Mouse (Mus musculus): ENCODE data around the gene Rbm4b. TPM values are rescaled to one million over a fixed set of nuclear protein-coding genes. Genes with fewer than 3 reads are reported as not detected.
"Not testable (repeated sequence)": the region's sequence is repeated elsewhere in the genome, so short reads cannot be mapped to it uniquely, and the experiment has no call there.

Rbm4b gene
- polyA plus RNA-seq, 1 experiment = 10.5 TPM

DNA sequence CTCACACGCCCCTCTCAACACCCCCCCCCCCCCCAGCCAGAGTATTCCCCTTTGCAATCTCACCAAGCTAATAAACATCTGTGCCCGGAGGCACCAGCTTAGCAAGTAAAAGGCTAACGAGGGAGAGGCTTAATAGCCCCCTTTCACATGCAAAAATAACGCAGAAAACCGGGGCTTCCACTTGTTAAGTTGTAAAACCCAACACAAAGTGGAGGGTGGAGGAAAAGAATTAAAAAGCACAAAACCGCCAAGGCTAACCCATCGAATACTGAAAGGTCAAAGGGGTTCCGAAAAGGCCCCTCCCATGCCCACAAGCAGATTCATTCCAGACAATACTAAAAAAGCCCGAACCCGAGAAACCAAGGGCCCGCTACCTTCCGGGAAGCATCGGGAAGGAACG lies 54.0 kb downstream of the Rbm4b start:
- DNase-seq (ENCODE audit: low spot score) = no peak

DNA sequence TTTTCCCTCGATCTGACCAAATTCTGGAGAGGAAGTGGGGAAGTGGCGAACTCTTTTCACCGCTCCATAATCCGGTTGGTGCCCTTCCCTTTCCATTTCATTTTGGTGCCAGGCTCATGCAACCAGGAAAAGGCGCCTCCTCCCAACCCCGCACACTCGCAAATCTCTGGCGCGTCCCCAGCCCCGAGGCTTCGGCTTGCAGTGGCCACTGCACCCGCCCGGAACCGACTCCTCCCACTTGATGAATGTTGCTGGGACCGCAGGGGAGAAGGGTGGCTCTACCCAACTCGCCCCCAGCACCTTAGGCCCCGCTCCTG lies 54.4 kb downstream of the Rbm4b start:
- DNase-seq (ENCODE audit: low spot score) = no peak

DNA sequence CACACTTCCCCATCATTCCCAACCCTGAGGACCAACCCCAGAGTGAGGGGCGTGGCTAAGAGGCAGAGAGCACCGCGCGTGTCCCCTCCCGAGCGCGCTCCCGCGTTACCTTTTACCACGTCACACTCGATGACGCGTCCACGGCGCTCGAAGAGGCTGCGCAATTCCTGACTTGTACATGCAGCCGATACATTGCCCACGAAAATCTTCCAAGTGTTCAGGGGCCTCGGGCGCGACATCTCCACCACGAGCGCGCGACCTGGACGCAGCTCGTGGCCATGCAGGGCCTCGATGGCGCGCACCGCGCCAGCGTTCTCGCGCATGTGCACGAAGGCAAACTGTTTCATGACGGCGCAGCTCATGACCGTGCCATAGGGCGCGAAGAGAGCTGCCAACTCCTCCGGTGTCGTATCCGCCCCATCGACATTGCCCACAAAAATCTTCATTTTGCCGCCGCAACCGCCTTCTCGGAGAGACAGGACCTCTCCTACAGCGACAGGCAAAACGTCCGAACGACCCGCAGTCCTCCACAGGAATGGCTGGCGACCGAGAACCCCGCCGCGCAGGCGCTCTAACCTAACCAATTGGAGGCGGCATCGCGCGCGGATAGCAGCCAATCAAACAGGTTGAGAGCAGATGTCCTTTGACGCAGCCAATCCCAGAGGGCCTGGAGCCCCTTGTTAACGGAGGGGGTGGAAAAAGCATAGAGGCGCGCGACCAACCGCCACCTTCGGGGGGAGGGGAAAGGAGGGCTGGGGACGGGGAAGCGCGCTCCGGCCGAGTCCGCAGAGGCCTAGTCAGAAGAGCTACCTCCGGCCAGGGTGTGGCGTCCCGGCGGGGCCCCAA lies 55.0 kb downstream of the Rbm4b start, which contains the start of the genes Gm21992 and Rbm14:
TSS of gene Gm21992 (minus strand) at position 550 of the 846 bp plus-strand sequence.
TSS of gene Rbm14 (minus strand) at position 572 of the 846 bp plus-strand sequence.
- peak; percentile 98 for DNase-seq (ENCODE audit: low spot score)

DNA sequence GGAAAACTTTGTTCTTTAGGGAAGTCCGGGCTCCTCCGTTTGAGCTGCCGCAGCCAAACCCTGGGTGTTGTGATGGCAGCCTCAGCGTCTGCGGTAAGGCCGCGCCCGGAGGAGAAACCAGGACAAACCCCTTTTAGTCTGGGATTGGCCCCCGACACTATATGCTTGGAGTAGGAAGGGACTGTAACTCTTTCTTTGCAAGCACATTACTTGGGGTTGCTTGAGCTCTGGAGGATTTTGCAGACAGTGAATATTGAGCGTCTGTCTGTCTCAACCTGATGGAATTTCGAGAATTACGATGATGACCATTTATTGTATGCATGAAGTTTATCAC lies 55.6 kb downstream of the Rbm4b start:
- no peak for DNase-seq (ENCODE audit: low spot score)

DNA sequence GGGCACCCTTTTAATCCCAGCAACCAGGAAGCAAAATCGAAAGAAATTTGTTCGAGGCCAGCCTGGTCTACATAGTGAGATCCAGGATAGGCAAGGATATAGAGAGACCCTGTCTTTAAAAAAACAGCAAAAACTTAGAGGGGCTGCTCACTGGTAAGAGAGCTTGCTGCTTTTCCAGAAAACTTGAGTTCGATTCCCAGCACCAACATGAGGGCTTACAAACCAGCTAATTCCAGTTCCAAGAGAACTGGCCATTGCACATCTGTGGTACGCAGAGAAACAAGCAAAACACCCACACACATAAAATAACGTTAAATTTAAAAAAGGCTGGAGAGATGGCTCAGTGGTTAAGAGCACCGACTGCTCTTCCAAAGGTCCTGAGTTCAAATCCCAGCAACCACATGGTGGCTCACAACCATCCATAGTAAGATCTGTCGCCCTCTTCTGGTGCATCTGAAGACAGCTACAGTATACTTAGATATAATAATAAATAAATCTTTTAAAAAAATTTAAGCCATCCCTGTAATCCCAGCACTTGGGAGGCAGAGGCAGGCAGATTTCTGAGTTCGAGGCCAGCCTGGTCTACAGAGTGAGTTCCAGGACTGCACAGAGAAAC lies 56.1 kb downstream of the Rbm4b start:
- not testable (repeated sequence) for DNase-seq (ENCODE audit: low spot score)

DNA sequence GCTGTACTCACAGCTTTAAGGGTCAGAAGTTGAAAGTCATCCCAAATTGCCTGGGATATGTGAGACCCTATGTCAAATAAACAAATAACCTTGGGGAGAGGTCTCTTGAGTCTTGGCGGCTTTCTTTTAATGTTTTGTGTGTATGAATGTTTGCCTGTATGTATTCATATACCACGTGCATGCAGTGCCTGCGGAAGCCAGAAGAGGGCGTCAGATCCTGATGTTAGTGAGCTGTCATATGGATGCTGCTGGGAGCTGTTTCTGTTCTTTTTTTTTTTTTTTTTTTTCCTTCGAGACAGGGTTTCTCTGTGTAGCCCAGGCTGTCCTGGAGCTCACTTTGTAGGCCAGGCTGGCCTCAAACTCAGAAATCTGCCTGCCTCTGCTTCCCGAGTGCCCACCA lies 56.7 kb downstream of the Rbm4b start:
- no peak for DNase-seq (ENCODE audit: low spot score)

Other genes starting within 250 kb of the Rbm4b start
- gene Pcx, start 246.0 kb upstream of the Rbm4b start, polyA plus RNA-seq (2012; rRNA removed) = 22.0 and 22.3 TPM in 2 replicates
- 6.7 and 8.2 TPM in 2 replicates for gene Lrfn4, start 140.8 kb upstream of the Rbm4b start, polyA plus RNA-seq (2012; rRNA removed)
- 40.1 and 50.6 TPM in 2 replicates for gene Rce1, start 130.9 kb upstream of the Rbm4b start, polyA plus RNA-seq (2012; rRNA removed)
- gene Gm960, start 57.8 kb upstream of the Rbm4b start, polyA plus RNA-seq (2012; rRNA removed) = 0.69 and 1.2 TPM in 2 replicates
- gene Sptbn2, start 45.3 kb upstream of the Rbm4b start, polyA plus RNA-seq (2012; rRNA removed) = 1.4 and 2.4 TPM in 2 replicates
- 36.9 and 43.3 TPM in 2 replicates for gene Rbm4, start 37.4 kb downstream of the Rbm4b start, polyA plus RNA-seq (2012; rRNA removed)
- gene Gm21992, start 55.1 kb downstream of the Rbm4b start, polyA plus RNA-seq (2012; rRNA removed) = 12.7 and 17.2 TPM in 2 replicates
- 17.1 and 17.5 TPM in 2 replicates for gene Rbm14, start 55.1 kb downstream of the Rbm4b start, polyA plus RNA-seq (2012; rRNA removed)
- 64.5 and 75.5 TPM in 2 replicates for gene Ccs, start 82.8 kb downstream of the Rbm4b start, polyA plus RNA-seq (2012; rRNA removed)
- gene Ccdc87, start 82.9 kb downstream of the Rbm4b start, polyA plus RNA-seq (2012; rRNA removed) = 0.07 and 0.09 TPM in 2 replicates
- gene Ctsf, start 98.6 kb downstream of the Rbm4b start, polyA plus RNA-seq (2012; rRNA removed) = 78.4 and 82.7 TPM in 2 replicates
- gene Actn3, start 121.4 kb downstream of the Rbm4b start, polyA plus RNA-seq (2012; rRNA removed) = 1.3 and 2.5 TPM in 2 replicates
- 15.1 and 22.3 TPM in 2 replicates for gene Zdhhc24, start 122.2 kb downstream of the Rbm4b start, polyA plus RNA-seq (2012; rRNA removed)
- gene Bbs1, start 150.1 kb downstream of the Rbm4b start, polyA plus RNA-seq (2012; rRNA removed) = 4.2 and 4.6 TPM in 2 replicates
- 53.2 and 53.8 TPM in 2 replicates for gene Dpp3, start 171.8 kb downstream of the Rbm4b start, polyA plus RNA-seq (2012; rRNA removed)
- gene Peli3, start 186.6 kb downstream of the Rbm4b start, polyA plus RNA-seq (2012; rRNA removed) = 3.8 and 5.5 TPM in 2 replicates
- gene Mrpl11, start 205.7 kb downstream of the Rbm4b start, polyA plus RNA-seq (2012; rRNA removed) = 48.5 and 57.5 TPM in 2 replicates
- 5.7 and 7.4 TPM in 2 replicates for gene Npas4, start 233.8 kb downstream of the Rbm4b start, polyA plus RNA-seq (2012; rRNA removed)